Mouse (Mus musculus) forebrain, postnatal 0 days (tissue): ENCODE results near the gene Hsd11b2. TPM values are rescaled to one million over a fixed set of nuclear protein-coding genes. Genes with fewer than 3 reads are reported as not detected.

Experiments used
- ATAC-seq: fragments of 200-750 bp; cut with Nextera tagmentation; 2 replicates; pipeline ENCODE4 v1.8.0; 2017; ENCODE audit warnings: mild to moderate bottlenecking, moderate library complexity
- DNase-seq: peaks from one replicate; pipeline ENCODE4 v3.0.0-alpha.2; 2015
- H3K27ac ChIP-seq: fragments of 300-500 bp; sonication (generic); 2 replicates; pipeline ENCODE4 v1.5.1; 2014; ENCODE audit warnings: low read depth, mild to moderate bottlenecking, antibody characterized with exemption, low read length, moderate library complexity, mixed read lengths
- H3K27me3 ChIP-seq: fragments of 300-500 bp; sonication (generic); 2 replicates; pipeline ENCODE4 v1.6.1; 2014; ENCODE audit warnings: mild to moderate bottlenecking, low read length, mixed read lengths; ENCODE audit not compliant: insufficient read depth
- H3K36me3 ChIP-seq: fragments of 300-500 bp; sonication (generic); 2 replicates; pipeline ENCODE4 v1.6.1; 2014; ENCODE audit warnings: mild to moderate bottlenecking, moderate library complexity; ENCODE audit not compliant: insufficient read depth
- H3K4me1 ChIP-seq: fragments of 300-500 bp; sonication (generic); 2 replicates; pipeline ENCODE4 v1.6.1; 2014; ENCODE audit warnings: antibody characterized with exemption; ENCODE audit not compliant: insufficient read depth
- H3K4me2 ChIP-seq: fragments of 300-500 bp; sonication (generic); 2 replicates; pipeline ENCODE4 v1.6.1; 2014; ENCODE audit warnings: low read depth, mild to moderate bottlenecking, moderate library complexity
- H3K4me3 ChIP-seq: fragments of 300-500 bp; sonication (generic); 2 replicates; pipeline ENCODE4 v1.5.1; 2014; ENCODE audit warnings: low read depth, low read length, mixed read lengths
- H3K9ac ChIP-seq: fragments of 300-500 bp; sonication (generic); 2 replicates; pipeline ENCODE4 v1.6.1; 2014; ENCODE audit warnings: mild to moderate bottlenecking
- H3K9me3 ChIP-seq: fragments of 300-500 bp; sonication (generic); 2 replicates; pipeline ENCODE4 v1.6.1; 2016; ENCODE audit warnings: low read length
- CTCF ChIP-seq: sonication (generic); IDR thresholded peaks from 2 replicates; pipeline ENCODE4 v1.5.1; 2016; ENCODE audit warnings: antibody characterized with exemption, control low read depth, low read depth
- WGBS: fragments of 180-500 bp; shearing (Covaris S2); extraction: QIAGEN DNeasy Blood & Tissue Kit; methylation state at CpG from one replicate; pipeline ENCODE4 v1.1.7; 2014; 5-methylcytosine and 5-hydroxymethylcytosine counted together
- polyA plus RNA-seq: library from polyadenylated mRNA; unstranded; fragments of >200 nt; fragmentation: Nextera tagmentation; extraction: Ambion mirVana; gene quantifications from 2 replicates; pipeline ENCODE4 v1.2.1, GENCODE M21; 2015
- total RNA-seq: library from RNA; depleted of rRNA; stranded (reverse); fragments of >200 nt; gene quantifications from 2 replicates; pipeline ENCODE4 v1.2.3, GENCODE M21; 2014; rRNA removed

The Hsd11b2 gene
- total and polyA plus RNA-seq, 2 experiments from 2014 or later = 0.52 to 2.6 TPM

DNA sequence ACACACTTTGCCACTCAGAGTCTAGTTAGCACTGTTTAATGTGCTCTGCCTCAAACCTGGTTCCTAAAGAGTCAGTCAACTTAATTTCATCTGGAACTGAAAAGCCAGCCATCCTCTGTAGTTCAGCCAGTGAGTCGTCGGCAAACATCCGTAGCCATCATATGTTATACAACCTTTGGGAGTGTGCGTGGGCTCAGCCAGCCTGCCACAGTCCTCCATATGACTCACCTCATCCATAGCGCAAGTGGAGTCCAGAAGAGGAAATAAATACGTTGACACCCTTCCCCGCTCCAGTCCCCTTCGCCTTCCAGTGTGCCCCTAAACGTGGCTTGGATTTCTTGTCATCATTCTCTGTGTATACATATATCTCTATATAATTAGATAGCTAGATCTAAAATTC lies 53.3 kb downstream of the Hsd11b2 start:
- no peak for TF ChIP-seq CTCF
- ATAC-seq (no peak), DNase-seq (no peak)
- Histone ChIP-seq H3K27ac (no peak overlapping the region), H3K27me3 (no peaks in the 10 kb centered on the region), H3K9me3 (no peaks in the 10 kb centered on the region), H3K4me1 (peaks cover 8% of the 10 kb centered on the region), H3K36me3 (no peaks in the 10 kb centered on the region), H3K4me2 (no peak overlapping the region), H3K4me3 (no peak overlapping the region), H3K9ac (no peak overlapping the region)
- 94% methylated on average over 9 of the region's 9 CpGs for WGBS

DNA sequence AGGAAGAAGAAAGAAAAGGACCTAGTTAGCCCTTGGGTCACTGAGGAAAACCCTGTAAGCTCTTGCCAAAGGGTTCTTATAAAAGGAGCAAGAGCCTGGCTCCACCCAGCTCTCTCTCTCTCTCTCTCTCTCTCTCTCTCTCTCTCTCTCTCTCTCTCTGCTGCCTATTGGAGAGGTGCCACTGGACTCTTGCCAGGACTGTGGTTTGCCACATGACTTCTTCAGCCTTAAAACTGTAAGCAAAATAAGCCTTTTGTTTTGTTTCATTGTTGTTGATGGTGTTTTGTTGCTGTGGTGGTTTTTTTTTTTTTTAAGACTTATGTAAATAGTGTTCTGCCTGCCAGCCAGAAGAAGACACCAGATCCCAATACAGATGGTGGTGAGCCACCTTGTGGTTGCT lies 54.9 kb downstream of the Hsd11b2 start:
- no peak for ATAC-seq
- H3K9ac ChIP-seq = no peak overlapping the region
- H3K36me3 ChIP-seq = no peaks in the 10 kb centered on the region
- no peak overlapping the region for H3K27ac ChIP-seq
- H3K4me2 ChIP-seq = no peak overlapping the region
- no peak for TF ChIP-seq CTCF
- DNase-seq = no peak
- no peak overlapping the region for H3K4me3 ChIP-seq
- no peaks in the 10 kb centered on the region for H3K9me3 ChIP-seq
- H3K27me3 ChIP-seq = no peaks in the 10 kb centered on the region
- H3K4me1 ChIP-seq = no peaks in the 10 kb centered on the region

Other genes with a start within 250 kb of the Hsd11b2 start
- 0.15 and 0.90 TPM in 2 replicates for gene Hsf4, start 249.0 kb upstream of the Hsd11b2 start, total RNA-seq
- gene Hsf4, start 249.0 kb upstream of the Hsd11b2 start, polyA plus RNA-seq = 0.30 and 0.44 TPM in 2 replicates
- gene Nol3, start 242.6 kb upstream of the Hsd11b2 start, total RNA-seq = 1.5 and 1.7 TPM in 2 replicates
- 3.0 and 4.3 TPM in 2 replicates for gene Nol3, start 242.6 kb upstream of the Hsd11b2 start, polyA plus RNA-seq
- gene 4931428F04Rik, start 228.9 kb upstream of the Hsd11b2 start, total RNA-seq = 54.2 and 70.9 TPM in 2 replicates
- gene 4931428F04Rik, start 228.9 kb upstream of the Hsd11b2 start, polyA plus RNA-seq = 124 and 146 TPM in 2 replicates
- gene Exoc3l, start 222.7 kb upstream of the Hsd11b2 start, total RNA-seq = 1.8 and 2.7 TPM in 2 replicates
- gene Exoc3l, start 222.7 kb upstream of the Hsd11b2 start, polyA plus RNA-seq = 7.0 and 7.5 TPM in 2 replicates
- 26.2 and 36.7 TPM in 2 replicates for gene E2f4, start 221.1 kb upstream of the Hsd11b2 start, total RNA-seq
- gene E2f4, start 221.1 kb upstream of the Hsd11b2 start, polyA plus RNA-seq = 30.6 and 31.6 TPM in 2 replicates
- gene Elmo3, start 213.2 kb upstream of the Hsd11b2 start, total RNA-seq = 0.86 and 0.92 TPM in 2 replicates
- 0.54 and 1.1 TPM in 2 replicates for gene Elmo3, start 213.2 kb upstream of the Hsd11b2 start, polyA plus RNA-seq
- 1.6 and 3.0 TPM in 2 replicates for gene Lrrc29, start 192.5 kb upstream of the Hsd11b2 start, total RNA-seq
- gene Lrrc29, start 192.5 kb upstream of the Hsd11b2 start, polyA plus RNA-seq = 1.8 and 2.1 TPM in 2 replicates
- 76.4 and 109 TPM in 2 replicates for gene Tmem208, start 192.4 kb upstream of the Hsd11b2 start, total RNA-seq
- gene Tmem208, start 192.4 kb upstream of the Hsd11b2 start, polyA plus RNA-seq = 126 and 140 TPM in 2 replicates
- 1.4 and 2.1 TPM in 2 replicates for gene Fhod1, start 170.8 kb upstream of the Hsd11b2 start, total RNA-seq
- gene Fhod1, start 170.8 kb upstream of the Hsd11b2 start, polyA plus RNA-seq = 0.15 and 0.30 TPM in 2 replicates
- 17.5 and 17.8 TPM in 2 replicates for gene Slc9a5, start 169.9 kb upstream of the Hsd11b2 start, total RNA-seq
- 5.6 and 7.2 TPM in 2 replicates for gene Slc9a5, start 169.9 kb upstream of the Hsd11b2 start, polyA plus RNA-seq
- gene Plekhg4, start 145.5 kb upstream of the Hsd11b2 start, total RNA-seq = 4.2 and 4.5 TPM in 2 replicates
- gene Plekhg4, start 145.5 kb upstream of the Hsd11b2 start, polyA plus RNA-seq = 0.70 and 0.77 TPM in 2 replicates
- gene Kctd19, start 105.3 kb upstream of the Hsd11b2 start, total RNA-seq = 0.10 and 0.15 TPM in 2 replicates
- gene Kctd19, start 105.3 kb upstream of the Hsd11b2 start, polyA plus RNA-seq = 0.16 and 0.19 TPM in 2 replicates
- 1.7 and 1.8 TPM in 2 replicates for gene Lrrc36, start 105.2 kb upstream of the Hsd11b2 start, total RNA-seq
- 0.40 and 1.1 TPM in 2 replicates for gene Lrrc36, start 105.2 kb upstream of the Hsd11b2 start, polyA plus RNA-seq
- gene Tppp3, start 47.2 kb upstream of the Hsd11b2 start, total RNA-seq = 66.6 and 80.6 TPM in 2 replicates
- 74.6 and 106 TPM in 2 replicates for gene Tppp3, start 47.2 kb upstream of the Hsd11b2 start, polyA plus RNA-seq
- 22.9 and 30.4 TPM in 2 replicates for gene Zdhhc1, start 21.9 kb upstream of the Hsd11b2 start, total RNA-seq
- gene Zdhhc1, start 21.9 kb upstream of the Hsd11b2 start, polyA plus RNA-seq = 16.2 and 22.7 TPM in 2 replicates
- gene Atp6v0d1, start 47.3 kb downstream of the Hsd11b2 start, total RNA-seq = 179 TPM in 2 replicates
- gene Atp6v0d1, start 47.3 kb downstream of the Hsd11b2 start, polyA plus RNA-seq = 251 and 275 TPM in 2 replicates
- 9.2 and 10.6 TPM in 2 replicates for gene Ripor1, start 86.5 kb downstream of the Hsd11b2 start, total RNA-seq
- 37.2 and 37.4 TPM in 2 replicates for gene Ripor1, start 86.5 kb downstream of the Hsd11b2 start, polyA plus RNA-seq
- 39.5 and 52.5 TPM in 2 replicates for gene Ctcf, start 117.8 kb downstream of the Hsd11b2 start, total RNA-seq
- gene Ctcf, start 117.8 kb downstream of the Hsd11b2 start, polyA plus RNA-seq = 67.9 and 86.0 TPM in 2 replicates
- gene Agrp, start 118.6 kb downstream of the Hsd11b2 start, total RNA-seq = 1.5 TPM in 1 of 2 replicates, not detected in the other
- 0.62 and 0.90 TPM in 2 replicates for gene Agrp, start 118.6 kb downstream of the Hsd11b2 start, polyA plus RNA-seq
- 4.4 and 5.6 TPM in 2 replicates for gene Carmil2, start 167.5 kb downstream of the Hsd11b2 start, total RNA-seq
- 21.5 and 28.0 TPM in 2 replicates for gene Carmil2, start 167.5 kb downstream of the Hsd11b2 start, polyA plus RNA-seq
- gene Acd, start 182.3 kb downstream of the Hsd11b2 start, total RNA-seq = 24.1 and 35.0 TPM in 2 replicates
- gene Acd, start 182.3 kb downstream of the Hsd11b2 start, polyA plus RNA-seq = 90.0 and 95.7 TPM in 2 replicates
- 59.3 and 71.1 TPM in 2 replicates for gene Pard6a, start 182.4 kb downstream of the Hsd11b2 start, total RNA-seq
- gene Pard6a, start 182.4 kb downstream of the Hsd11b2 start, polyA plus RNA-seq = 63.8 and 72.5 TPM in 2 replicates
- gene 4933405L10Rik, start 188.9 kb downstream of the Hsd11b2 start, total RNA-seq = 0.23 TPM in 1 of 2 replicates, not detected in the other
- 0.21 and 0.31 TPM in 2 replicates for gene 4933405L10Rik, start 188.9 kb downstream of the Hsd11b2 start, polyA plus RNA-seq
- gene Enkd1, start 189.5 kb downstream of the Hsd11b2 start, total RNA-seq = 10.3 and 10.9 TPM in 2 replicates
- 15.2 and 16.8 TPM in 2 replicates for gene Enkd1, start 189.5 kb downstream of the Hsd11b2 start, polyA plus RNA-seq
- gene Gfod2, start 239.9 kb downstream of the Hsd11b2 start, total RNA-seq = 42.6 and 51.2 TPM in 2 replicates
- gene Gfod2, start 239.9 kb downstream of the Hsd11b2 start, polyA plus RNA-seq = 58.4 and 71.2 TPM in 2 replicates